Mouse (Mus musculus) liver, adult 2 months (tissue): ENCODE measurements around the gene Fam131b.

Source experiments
- CTCF ChIP-seq: fragments of 200-500 bp; IDR thresholded peaks from 2 replicates; pipeline ENCODE4 v1.5.1; 2011; ENCODE audit warnings: low read depth, low read length, control low read depth
- POLR2A ChIP-seq: fragments of 200-500 bp; IDR thresholded peaks from 2 replicates; pipeline ENCODE4 v1.6.1; 2011; ENCODE audit warnings: low read length, control low read depth; ENCODE audit not compliant: insufficient read depth; ENCODE audit errors: extremely low read depth

DNA sequence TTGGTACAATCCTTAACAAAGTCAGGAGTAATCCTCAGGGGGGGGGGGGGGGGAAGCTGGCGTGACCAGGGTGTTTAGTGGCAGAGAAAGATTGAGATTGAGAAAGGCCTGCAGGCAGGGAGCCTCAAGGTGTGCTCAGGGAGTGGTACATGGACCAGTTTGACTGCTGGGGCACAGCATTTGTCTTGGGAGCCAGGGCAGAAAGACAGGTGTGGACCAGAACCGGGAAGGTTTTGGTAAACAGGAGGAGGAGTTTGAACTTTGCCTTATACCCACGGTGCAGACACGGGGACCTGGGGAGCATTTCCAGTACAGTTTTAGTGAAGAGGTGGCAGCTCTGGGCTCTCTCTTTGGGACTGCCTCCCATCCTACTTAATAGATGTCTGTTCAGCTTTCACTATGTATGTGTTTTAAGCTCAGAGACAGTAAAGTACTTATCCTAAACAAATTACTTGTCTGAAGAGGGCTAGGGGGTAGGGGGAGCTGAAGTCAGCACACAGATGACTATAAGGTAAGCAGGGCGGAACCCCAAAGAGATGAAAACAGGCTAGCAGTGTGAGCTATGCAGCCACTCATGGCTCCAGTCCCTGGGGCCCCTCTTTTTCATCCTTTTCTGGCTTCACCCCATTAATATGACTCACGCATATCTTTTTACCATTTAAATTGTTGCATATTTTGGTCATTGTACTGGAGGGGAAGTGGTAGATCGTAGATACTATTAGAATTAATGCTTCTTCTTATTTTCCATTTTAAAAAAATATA, 49.4 kb upstream of the Fam131b start:
- TF ChIP-seq CTCF (no peak), POLR2A (no peak)
